Mouse (Mus musculus) ovary, adult 18-20 months (tissue): ENCODE data around the gene Prss12.

Experiments
- DNase-seq: peaks from one replicate; pipeline ENCODE4 v3.0.0; 2022; ENCODE audit warnings: low spot score, mixed read lengths

Gene Prss12

DNA sequence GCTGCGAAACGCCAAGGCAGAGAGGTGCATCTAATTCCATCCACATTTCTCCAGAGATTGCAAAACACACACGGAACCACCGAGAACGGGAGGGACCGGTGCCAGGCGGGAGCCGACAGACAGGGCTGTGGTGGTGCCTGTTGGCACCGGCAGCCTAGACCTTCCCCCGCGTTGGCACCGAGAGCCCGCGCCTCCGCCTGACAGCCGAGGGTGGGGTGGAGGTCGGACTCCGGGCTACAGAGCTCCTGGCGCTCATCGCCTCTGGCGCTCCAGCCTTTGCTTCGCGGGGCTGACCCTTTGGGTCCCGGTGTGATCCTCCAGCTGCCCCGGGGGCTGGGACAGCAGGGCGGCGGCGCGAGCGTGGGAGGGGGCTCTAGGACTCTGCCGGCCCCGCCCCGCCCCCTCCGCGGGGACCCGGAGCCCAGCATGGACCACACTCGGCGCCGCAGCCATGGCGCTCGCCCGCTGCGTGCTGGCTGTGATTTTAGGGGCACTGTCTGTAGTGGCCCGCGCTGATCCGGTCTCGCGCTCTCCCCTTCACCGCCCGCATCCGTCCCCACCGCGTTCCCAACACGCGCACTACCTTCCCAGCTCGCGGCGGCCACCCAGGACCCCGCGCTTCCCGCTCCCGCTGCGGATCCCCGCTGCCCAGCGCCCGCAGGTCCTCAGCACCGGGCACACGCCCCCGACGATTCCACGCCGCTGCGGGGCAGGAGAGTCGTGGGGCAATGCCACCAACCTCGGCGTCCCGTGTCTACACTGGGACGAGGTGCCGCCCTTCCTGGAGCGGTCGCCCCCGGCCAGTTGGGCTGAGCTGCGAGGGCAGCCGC, at the start of gene Prss12:
Prss12 (plus strand) TSS at position 206 of the 830 bp plus-strand sequence.
- DNase-seq = peak; percentile 35

DNA sequence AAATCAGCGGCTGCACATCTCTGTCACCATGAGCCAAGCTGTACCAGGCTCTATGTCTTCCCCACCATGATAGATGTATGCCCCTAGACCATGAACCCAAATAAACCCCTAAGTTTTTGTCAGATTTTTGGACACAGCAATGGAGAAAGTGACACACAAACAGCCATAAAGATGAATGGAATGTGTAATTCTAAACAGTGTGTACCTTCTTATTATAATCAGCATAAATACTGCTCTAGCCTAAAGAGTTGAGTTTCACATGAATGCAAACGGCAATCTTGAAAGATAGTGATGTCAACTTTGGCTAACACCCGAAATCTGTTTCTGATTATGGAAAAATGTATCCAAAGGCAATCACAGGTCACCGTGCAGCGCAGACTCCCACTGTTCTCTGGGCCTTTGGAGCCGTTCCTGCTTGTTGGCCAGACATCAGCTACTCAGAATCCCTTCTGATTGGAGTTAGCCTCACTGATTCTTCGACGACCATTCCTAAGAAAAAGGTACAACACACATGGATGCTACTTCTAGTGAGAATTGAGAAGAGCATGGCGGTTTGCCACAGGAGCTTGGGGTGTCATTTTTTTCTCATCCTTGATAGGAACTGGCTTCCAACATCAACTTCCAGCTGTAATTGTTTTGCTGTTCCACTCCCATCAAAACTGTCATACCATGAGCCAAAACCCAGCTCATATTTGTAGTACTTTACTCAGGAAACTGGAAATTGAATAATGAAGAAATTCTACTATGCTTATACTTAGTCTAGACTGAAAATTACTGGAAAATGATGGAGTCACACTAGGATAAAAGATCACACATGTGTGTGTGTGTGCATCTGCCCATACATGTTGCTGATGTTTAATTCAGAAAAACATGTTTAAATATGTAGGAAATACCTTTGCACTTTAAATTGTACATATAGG, 48.9 kb upstream of the Prss12 start:
- DNase-seq = no peak

DNA sequence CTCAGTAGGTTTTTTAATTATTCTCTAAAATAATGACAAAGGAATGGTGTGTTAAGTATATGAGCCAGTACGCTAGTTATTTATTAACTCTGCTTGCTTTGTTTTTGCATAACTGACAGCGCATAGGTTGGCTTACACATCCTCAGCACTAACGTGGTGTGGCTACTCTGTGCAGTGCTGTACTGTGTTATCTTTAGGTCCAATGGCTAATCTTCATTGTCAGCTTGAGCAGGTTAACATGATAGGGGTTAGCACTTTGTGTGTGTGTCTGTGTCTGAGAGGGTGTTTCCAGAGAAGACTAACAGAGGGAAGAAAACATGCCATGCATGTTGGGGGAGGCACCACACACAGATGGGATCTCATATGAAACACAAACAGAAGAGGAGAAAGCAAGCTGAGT, 41.8 kb upstream of the Prss12 start:
- DNase-seq = no peak

DNA sequence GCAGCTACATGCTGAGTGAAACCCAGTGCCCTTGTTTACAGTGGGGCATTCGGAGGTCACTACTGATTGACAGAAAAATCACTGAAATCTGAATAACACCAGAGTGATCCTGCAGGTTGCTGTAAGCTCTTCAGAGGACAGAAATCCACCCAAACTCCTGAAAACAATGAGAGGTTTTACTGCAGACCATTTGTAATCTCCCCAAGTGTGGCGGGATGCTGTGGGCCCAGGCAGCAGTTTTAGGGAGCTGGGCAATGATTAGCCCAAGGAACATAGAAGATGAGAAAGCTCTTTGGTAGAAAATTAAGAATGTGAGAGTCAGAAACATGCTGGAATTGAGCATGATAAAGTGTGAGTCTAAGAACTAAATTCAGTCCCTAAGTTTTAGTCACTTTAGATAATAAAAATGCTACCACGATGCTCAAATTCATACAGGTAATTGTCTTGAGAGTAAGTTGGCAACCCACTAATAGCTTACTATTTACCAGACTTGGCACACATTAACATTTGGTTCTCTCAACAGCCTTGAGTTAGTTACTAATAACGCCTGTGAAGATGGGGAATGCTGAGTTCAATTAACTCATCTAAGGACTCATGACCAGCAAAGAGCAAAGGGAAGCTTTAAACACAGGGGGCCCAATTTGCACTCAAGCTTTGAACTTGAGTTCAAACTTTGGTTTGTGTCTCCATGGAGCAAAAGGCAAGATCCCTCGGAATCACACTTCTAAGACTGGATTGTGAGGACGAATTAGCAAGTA, 34.7 kb upstream of the Prss12 start:
- no peak for DNase-seq

DNA sequence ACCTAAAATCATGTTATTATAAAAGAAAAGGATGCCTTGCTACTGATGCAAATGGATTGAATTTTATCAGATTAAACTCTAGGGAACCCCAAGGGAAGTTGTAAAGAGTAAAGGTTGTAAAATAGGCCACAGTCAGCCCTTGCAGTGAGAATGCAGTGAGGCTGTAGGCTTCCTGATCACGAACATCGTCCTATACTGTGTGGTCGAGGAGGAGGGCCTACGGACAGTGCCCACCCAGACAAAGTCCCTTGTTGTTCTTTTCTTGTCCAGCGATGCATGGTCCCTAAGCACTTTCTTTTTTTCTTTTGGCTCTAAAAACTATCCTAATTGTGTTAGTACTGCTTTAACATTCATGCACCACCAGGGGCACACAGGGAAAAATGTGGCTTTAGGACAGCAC, 33.5 kb upstream of the Prss12 start:
- no peak for DNase-seq

DNA sequence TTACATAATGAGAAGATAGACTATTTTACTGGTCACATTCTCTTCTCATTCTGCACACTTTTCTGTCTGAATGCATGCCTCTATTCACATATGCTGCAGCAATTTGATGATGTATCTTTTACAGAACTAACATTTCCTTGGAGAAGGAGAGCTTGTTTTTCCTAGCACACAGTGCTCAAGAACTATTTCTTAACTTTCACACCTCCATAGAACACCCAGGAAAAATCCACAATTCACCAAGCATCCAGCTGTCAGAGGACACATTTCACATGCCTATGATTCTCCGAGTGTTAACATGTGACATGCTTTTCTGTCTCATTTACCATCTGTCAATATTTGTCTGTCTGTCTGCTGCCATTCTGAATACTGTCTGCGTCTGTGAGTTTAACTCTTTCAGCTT, 21.1 kb upstream of the Prss12 start:
- DNase-seq = no peak

DNA sequence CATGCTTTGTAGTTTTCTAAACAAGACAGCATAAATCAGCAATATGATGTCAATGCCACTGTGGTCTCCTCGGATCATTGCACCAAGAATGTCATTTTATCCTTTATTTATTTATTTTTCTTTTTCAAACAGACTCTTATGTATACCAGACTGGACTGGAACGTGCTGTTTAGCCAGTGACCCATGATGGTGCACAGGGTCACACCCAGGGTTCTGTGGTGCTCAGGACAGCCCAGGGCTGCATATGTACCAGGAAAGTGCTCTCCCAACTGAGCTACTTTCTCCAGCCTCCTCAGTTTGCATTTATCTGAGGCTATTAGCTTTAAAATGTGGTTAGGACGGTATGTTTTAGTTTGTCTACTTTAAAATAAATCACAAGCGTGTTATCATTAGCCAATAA, 18.7 kb upstream of the Prss12 start:
- DNase-seq = no peak

DNA sequence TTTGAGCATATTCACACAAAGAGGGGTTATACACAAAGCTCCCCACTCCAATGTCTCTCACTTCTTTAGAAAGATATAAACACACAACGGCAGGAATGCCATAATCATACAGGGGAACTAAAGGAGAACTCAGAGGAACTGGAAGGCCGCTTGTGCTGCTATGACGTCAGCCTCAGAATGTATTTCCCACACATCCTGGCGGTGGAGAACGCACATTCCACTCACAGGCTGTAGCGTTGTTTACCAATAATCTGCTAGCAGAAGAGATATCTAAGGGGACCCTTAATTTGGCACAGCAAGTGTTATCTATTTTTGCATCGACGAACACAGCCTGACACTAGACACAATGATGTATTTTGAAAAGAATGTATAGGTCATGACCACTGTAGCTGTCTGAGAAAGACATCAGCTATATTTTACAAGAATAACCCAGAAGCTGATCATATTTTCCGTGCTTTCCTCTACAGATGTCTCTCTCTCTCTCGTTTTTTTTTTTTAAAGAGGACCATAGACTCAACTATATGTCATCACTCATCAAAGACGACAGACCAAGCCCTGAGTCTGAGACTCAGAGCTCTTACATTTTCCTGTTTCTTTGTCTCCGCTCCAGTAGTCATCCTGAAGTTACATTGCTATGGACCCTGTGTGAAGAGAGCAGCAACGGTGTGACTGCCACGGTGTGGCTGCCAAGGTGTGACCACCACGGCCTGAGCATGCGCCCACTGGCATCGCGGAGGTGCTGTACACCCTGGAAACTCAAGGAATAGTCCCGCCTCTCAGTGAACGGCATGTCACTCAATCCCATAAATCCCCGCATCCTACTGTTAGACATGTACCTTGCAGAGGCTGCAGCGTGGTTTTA, 16.9 kb upstream of the Prss12 start:
- no peak for DNase-seq

DNA sequence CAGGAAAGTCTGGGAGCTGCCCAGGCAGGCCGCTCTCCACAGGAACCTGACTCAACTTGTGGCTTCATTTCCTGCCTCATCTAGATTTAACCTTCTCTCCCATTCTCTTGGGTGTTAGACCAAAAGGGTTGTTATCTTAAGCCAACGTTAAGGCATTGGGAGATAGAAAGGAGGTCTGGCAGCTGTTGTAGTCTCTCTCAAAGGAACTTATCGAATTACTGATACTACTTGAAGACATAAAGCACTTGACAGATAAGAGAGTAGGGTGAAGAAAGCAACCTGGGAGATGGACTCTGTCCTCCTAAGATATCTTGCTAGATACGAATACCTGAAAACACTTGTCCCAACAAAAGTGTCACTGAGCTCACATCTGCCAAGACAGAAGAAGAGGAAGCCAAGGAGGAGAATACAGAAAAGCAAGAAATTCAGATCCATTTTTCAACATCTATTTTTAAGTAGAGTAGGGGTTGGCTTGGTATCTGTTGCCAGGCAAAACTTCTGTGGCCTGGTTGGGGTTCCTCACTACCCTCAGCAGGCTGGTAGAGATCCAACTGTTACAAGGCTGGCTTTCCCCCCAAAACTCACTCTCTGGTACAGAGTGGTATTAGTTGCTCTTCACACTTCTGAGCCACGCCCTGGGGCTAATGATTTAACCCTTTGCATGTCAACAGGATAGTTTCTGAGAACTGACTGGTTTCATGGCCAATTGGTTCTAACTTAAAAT, 14.6 kb upstream of the Prss12 start:
- DNase-seq = no peak

DNA sequence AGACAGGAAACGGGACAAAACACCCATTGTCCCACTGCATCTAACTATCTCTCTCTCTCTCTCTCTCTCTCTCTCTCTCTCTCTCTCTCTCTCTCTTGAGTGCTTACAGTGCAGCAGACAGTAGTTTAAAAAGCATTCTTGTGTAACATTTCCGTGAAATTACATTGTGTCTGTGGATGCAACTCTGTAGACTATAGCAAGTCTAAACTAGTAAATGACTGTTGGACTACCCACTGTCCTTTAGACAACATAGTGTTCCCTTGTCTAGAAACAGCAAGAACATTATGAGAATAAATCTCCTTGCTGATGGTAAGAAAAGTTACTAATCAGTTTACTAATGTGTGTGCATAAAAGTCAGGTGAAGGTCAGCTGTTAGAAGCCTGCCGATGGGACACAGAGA, 13.4 kb upstream of the Prss12 start:
- DNase-seq = no peak

DNA sequence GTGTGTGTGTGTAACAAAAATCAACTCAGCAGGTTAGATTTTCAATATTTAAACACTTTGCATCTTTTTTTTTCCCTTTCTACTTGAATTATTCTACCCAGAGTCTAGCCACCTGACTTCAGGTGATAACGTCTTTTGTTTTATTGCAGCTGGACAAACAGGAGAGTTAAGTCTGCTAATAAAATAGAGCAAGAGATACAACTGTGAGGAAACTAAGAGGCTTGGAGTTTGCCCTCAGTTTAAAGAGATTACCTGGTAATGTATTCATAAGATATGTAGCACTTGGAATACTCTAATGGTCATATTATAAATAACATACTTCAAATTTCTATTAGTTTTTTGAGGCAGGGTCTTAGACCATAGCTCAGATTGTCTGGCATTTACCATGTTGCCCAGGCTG, 9.1 kb upstream of the Prss12 start:
- DNase-seq = no peak

DNA sequence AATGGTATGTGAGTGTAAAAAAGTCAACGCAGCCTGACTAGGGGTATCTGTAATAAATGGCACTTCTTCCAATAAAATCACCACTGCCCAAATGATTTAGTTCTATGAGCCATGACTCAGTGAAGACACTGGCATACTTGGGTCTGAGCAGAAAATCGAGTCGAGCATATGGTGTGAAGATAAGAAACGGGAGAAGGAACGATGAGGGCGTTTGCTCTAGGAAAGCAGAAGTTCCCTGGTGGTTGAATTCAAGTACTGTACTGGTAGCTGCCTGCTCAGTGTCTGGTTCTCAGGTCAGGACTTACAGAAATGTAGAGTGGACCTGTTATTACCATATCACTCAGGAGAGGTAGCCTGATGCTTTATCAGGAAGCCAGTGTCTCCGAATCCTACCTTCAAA, 6.2 kb upstream of the Prss12 start:
- DNase-seq = no peak

DNA sequence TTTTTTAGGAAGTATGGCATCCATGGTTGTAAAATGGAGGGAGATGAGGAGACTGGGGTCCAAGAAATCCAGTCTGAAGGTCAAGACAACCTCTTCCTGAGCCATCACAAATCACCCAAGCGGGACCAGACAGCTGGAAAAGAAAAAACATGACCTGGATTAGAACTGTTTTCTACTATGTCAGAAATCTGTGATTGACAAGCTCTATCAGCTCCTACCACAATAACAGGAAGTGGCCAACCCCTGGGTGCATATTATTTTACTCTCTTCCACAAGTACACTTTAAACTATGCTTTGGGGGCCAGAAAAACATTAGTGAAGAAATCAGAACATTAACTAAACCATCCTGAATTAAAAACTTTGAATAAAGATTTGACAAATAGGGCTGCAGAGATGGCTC, 2.2 kb upstream of the Prss12 start:
- no peak for DNase-seq

DNA sequence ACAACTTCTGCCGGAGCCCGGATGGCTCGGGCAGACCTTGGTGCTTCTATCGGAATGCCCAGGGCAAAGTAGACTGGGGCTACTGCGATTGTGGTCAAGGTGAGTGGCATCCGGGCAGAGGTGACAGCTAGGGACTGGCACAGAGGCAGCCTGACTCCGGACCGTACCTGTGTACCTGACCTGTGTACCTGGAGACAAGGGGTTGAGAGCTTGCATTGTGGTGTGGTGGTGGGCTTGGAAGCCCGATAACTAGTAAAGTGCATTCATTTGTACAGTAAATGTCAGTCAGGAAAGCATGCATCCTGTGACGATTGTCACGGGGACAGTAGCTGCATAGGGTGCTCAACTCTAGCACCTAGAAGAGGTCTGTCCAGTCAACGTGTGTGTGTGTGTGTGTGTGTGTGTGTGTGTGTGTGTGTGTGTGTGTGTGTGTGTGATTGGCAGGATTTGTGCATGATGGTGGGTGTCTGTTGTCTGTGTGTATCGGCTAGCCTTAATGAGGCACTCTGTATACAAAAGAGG, 886 bp downstream of the Prss12 start:
- DNase-seq = no peak

DNA sequence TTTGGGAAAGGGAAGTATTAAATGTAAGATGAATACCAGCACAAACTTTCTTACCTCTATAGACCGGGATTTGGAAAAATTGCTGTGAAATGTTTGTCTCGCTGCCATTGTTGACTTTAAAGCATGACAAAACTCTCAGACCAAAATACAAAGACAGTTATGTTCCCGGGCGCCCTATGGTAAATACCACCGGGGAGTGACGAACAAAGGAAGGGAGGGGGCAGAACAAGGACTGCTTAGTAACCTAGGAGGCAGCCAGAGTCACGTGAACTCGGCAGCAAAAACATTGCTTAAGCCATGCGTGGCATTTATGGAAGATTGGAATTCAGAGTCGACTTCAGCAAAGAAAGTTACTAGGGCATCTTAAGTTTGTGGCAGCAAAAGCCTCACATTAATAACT, 1.4 kb downstream of the Prss12 start:
- DNase-seq = no peak

DNA sequence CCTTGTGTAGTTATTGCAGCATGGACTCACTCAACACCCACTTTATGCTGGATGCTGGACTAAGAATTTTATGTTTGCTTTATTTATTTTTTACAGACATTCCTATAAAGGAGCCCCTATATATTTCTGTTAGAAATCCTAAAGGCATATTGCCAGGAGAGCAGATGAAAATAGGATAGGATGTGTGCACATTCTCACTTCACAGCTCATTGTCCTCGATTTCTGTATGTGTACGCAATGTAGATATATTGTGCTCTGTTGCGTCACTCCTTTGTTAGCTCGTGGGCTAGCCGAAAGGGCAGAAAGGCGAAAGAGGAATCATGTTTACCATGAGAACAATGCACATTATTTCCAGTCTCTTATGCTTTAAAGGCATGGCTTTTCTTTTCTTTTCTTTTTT, 3.4 kb downstream of the Prss12 start:
- no peak for DNase-seq

DNA sequence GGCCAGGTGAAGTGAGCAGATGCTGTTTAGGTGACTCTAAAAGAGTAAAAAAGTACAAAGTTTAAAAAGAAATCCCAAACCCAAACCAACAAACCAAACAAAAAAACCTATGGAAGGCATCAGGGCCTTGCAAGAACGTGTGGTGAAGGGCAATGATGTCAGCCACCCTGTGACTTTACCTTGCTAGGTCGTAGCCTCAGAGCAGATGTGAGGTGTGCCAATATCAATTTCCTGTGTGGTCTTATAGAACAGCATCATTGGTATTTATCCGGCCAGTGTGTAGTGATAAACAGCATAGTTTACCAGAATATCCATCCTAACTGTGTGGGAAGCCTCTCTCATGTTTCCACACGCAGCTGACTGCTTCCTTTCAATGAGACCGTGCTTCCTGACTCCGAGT, 6.2 kb downstream of the Prss12 start:
- no peak for DNase-seq

DNA sequence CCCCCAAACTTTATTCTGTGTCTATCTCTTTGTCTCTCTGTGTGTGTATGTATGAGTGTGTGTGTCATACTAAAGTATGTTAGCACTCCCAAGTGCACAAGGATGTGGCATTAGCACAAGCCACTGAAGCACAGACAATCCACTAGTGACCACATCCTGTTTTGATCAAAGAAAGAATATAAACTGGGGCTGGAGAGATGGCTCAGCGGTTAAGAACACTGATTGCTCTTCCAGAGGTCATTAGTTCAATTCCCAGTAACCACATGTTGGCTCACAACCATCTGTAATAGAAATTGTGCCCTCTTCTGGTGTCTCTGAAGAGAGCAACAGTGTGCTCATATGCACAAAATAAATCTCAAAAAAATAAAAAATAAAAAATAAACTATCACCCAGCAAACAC, 12.8 kb downstream of the Prss12 start:
- DNase-seq = no peak

DNA sequence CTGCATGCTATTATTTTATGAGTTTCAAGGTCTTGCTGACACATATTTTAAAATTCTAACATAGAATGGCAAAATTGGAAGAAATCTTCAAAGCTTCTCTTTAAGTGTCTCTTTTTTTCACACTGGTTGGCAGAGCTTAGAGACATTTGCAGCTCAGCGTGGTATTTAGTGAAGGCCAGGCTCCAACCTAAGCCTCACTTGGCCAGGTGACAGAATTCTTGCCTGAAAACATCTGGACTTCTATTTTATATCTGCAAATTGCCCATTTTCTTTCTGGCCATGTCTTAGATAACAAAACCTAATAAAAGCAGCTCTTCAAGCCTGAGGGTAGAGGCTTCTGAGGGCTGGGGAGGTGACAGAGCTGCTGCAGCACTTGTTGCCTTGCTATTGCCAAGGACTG, 13.7 kb downstream of the Prss12 start:
- no peak for DNase-seq

DNA sequence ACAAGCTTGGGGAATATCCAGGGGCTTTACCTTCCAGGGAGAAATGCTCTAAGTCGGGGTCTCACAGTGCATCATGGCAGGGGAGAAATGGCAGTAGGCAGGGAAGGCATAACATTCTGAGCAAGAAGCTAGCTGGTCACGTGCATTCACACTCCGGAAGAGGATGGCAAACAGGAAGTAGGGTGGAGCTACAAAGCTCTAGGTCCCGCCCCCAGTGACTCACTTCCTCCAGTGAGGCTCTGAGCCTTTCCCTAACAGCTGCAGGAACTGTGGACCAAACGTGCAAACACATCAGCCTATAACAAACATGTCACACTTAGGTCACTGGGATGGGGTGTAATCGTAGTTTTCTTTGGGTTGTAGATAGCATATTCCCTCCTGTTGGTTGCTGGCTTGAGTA, 15.6 kb downstream of the Prss12 start:
- no peak for DNase-seq

DNA sequence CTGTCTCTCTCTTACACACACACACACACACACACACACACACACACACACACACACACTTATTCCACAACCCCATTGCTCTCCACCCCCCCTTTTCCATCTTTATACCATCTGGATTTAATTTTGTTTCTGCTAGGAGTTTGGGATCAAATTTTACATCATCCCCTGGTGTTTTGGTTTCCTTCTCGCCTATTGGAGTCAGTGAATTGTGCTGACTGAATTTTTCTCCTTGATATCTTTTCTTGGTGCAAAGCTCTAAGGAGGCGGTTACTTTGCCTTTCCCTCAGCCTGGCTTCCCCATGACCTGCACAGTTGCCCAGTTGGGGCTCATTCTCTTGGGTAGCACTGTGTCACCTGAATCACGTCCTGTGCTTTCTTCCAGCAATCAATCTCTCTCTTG, 30.1 kb downstream of the Prss12 start:
- DNase-seq = no peak
